Mouse (Mus musculus): ENCODE results near the gene Olfr781. TPM values are rescaled to one million over a fixed set of nuclear protein-coding genes. Genes with fewer than 3 reads are reported as not detected.

Gene Olfr781
- polyA plus RNA-seq (2017; shearing (Covaris generic)): not detected

GRCm38 (mm10) chr10:129328554-129328953 lies at the start of gene Olfr781:
Olfr781 (plus strand) TSS chr10:129328854.

GRCm38 (mm10) chr10:129317817-129318216 lies 10.8 kb upstream of the Olfr781 start, which contains the start of gene Olfr780:
Olfr780 (plus strand) TSS chr10:129318117.

GRCm38 (mm10) chr10:129348550-129348949 lies 19.9 kb downstream of the Olfr781 start, which contains the start of gene Olfr782:
Olfr782 (plus strand) TSS chr10:129348850.

Other genes starting within 250 kb of the Olfr781 start
- gene Olfr767, start 245.9 kb upstream of the Olfr781 start, polyA plus RNA-seq (2017; shearing (Covaris generic)): not detected
- not detected for gene Olfr768, start 229.5 kb upstream of the Olfr781 start, polyA plus RNA-seq (2017; shearing (Covaris generic))
- gene Olfr769, start 211.0 kb upstream of the Olfr781 start, polyA plus RNA-seq (2017; shearing (Covaris generic)): not detected
- not detected for gene Olfr770, start 189.9 kb upstream of the Olfr781 start, polyA plus RNA-seq (2017; shearing (Covaris generic))
- not detected for gene Olfr771, start 164.1 kb upstream of the Olfr781 start, polyA plus RNA-seq (2017; shearing (Covaris generic))
- gene Olfr772, start 150.9 kb upstream of the Olfr781 start, polyA plus RNA-seq (2017; shearing (Covaris generic)): not detected
- gene Olfr773, start 141.4 kb upstream of the Olfr781 start, polyA plus RNA-seq (2017; shearing (Covaris generic)): not detected
- not detected for gene Olfr774, start 92.7 kb upstream of the Olfr781 start, polyA plus RNA-seq (2017; shearing (Covaris generic))
- not detected for gene Olfr775, start 80.4 kb upstream of the Olfr781 start, polyA plus RNA-seq (2017; shearing (Covaris generic))
- gene Olfr776, start 69.7 kb upstream of the Olfr781 start, polyA plus RNA-seq (2017; shearing (Covaris generic)): not detected
- not detected for gene Olfr777, start 57.4 kb upstream of the Olfr781 start, polyA plus RNA-seq (2017; shearing (Covaris generic))
- not detected for gene Olfr780, start 10.7 kb upstream of the Olfr781 start, polyA plus RNA-seq (2017; shearing (Covaris generic))
- not detected for gene Olfr782, start 20.0 kb downstream of the Olfr781 start, polyA plus RNA-seq (2017; shearing (Covaris generic))
- not detected for gene Olfr784, start 55.2 kb downstream of the Olfr781 start, polyA plus RNA-seq (2017; shearing (Covaris generic))
- gene Olfr785, start 76.6 kb downstream of the Olfr781 start, polyA plus RNA-seq (2017; shearing (Covaris generic)): not detected
- gene Olfr786, start 98.5 kb downstream of the Olfr781 start, polyA plus RNA-seq (2017; shearing (Covaris generic)): not detected
- gene Olfr787, start 133.0 kb downstream of the Olfr781 start, polyA plus RNA-seq (2017; shearing (Covaris generic)): not detected
- not detected for gene Olfr788, start 142.1 kb downstream of the Olfr781 start, polyA plus RNA-seq (2017; shearing (Covaris generic))
- not detected for gene Olfr789, start 155.9 kb downstream of the Olfr781 start, polyA plus RNA-seq (2017; shearing (Covaris generic))
- not detected for gene Olfr790, start 169.6 kb downstream of the Olfr781 start, polyA plus RNA-seq (2017; shearing (Covaris generic))
- not detected for gene Olfr791, start 192.9 kb downstream of the Olfr781 start, polyA plus RNA-seq (2017; shearing (Covaris generic))
- not detected for gene Olfr792, start 210.3 kb downstream of the Olfr781 start, polyA plus RNA-seq (2017; shearing (Covaris generic))
- not detected for gene Olfr794, start 238.8 kb downstream of the Olfr781 start, polyA plus RNA-seq (2017; shearing (Covaris generic))

All from CD4-positive, CD25-positive, alpha-beta regulatory T cell, adult 9 weeks (primary cell).